Mouse (Mus musculus) CD4-positive, CD25-positive, alpha-beta regulatory T cell, adult 2 months (primary cell): ENCODE data around the gene Cntn1.
"Not testable (repeated sequence)": the region's sequence is repeated elsewhere in the genome, so short reads cannot be mapped to it uniquely, and the experiment has no call there.

Source experiments
- DNase-seq: peaks from one replicate; pipeline ENCODE4 v3.0.0-alpha.2; 2012; ENCODE audit warnings: low read depth, low spot score

Cntn1 gene

DNA sequence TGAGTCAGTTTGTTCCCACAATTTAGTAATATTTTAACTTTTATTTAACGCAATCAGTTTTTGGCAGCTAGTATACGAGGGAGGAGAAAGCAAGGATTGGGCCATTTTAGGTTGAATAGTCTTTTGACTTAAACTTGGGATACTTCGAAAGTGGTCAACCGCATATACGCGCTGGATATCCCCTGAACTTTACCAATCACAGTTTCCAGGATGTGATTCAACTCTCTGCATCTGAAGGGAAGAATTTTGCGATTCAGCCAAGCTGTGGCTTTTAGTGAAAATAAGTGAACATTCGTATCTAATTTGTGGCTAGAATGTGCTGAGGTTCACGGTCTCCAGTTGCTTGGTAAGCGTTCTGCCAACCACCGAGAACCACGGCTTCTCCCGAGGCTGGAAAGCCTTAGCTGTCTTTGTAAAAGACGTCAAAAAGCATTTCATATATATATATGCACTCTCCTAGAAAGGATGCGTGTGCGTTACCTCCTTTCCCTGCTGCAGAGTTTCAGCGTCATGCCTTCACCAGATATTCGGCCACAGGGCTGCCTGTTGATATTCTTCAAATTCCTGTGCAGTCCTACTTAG lies 217.9 kb downstream of the Cntn1 start:
- no peak for DNase-seq

- DNase-seq: no peak
Observed at GRCm38 (mm10) chr15:92271801-92272365, 220.9 kb downstream of the Cntn1 start.

DNA sequence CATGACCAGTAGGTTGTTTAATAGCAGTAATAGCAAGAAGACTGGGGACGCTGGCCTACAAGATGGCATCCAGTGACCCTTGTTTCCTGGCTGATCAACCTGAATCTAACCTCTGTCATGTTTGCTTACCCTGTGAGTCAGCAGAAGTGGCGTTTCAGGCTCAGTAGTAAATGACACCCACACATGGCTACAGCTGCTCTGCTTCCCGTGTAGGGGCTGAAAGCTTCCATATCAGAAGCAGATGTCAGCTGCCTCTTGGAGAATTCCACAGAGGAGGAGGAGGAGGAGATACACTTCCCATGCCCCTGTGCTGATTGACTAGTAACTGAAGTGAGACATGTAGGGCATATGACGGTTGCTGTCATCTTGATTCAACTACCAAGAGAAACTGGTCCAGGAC lies 225.9 kb downstream of the Cntn1 start:
- DNase-seq: no peak

DNA sequence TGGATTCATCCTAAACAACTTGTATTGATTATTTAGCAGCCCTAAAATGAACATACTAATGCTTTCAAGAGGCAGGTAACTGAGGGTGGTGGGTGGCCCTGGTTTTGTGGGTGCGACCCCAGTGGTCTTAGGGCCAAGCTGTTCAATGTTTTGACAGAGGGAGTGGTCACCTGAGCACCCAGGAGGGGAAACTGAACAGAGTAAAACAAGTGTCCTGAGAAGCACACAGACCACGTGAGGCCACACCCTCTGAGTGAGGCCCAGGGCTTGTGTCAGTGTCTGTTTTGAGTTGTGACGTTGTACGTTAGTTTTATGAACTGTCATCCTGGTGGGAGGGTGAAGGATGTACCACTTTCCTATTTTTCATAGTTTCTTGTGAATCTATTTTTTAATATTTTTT lies 227.0 kb downstream of the Cntn1 start:
- no peak for DNase-seq

GRCm38 (mm10) chr15:92280966-92281365 lies 230.0 kb downstream of the Cntn1 start:
- no peak for DNase-seq

DNA sequence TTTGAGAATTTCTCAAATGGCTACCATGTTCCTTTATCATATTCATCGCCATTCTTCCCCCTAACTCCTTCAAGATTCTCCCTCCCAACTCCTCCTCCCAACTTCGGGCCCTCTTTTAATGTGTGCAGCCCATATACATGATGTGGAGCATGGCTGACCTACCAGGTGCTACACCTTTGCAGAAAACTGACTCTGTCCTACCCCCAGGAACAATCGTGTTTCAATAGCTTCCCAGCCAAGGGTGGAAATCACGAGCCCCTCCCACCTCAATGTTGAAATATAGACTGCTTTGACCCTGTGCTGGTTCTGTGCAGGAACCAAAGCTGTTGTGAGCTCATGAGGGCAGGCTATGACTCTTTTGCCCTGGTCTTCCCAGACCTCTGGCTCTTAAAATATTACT lies 236.7 kb downstream of the Cntn1 start:
- DNase-seq: no peak

DNA sequence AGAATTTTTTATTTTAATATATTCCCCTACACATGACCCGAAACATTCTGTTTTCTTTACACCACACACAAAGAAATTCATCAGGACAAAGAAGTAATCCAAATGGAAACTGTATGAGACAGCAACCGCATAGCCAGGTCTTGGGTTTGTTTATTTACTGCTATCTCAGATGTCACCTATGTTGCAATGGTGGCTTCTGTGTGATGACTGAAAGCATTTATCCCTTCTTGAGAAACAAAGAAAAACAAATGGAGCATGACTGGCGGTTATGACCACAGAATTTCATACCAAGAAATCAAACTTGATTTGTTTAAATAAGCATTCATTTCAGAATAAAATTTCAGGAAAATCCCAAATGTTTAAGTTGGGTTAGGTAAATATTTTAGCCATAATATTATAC lies 245.5 kb downstream of the Cntn1 start:
- no peak for DNase-seq

DNA sequence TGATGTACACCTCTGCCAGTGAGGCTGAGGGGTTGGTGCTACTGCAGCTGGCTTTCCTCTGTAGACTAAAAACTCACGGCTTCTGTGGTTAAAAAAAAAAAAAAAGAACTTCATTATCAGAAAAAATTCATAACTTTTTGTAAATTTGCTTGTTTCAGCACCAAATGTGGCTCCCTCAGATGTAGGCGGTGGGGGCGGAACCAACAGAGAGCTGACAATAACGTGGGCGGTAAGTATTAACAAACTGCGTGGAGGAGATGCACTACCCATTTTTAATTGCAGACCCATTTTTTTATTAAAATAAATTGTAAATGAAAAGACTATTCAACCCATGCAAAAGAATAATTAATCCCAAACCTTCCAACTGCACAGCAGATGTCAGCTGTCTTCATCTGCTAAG lies 251.8 kb downstream of the Cntn1 start:
- DNase-seq: no peak

DNA sequence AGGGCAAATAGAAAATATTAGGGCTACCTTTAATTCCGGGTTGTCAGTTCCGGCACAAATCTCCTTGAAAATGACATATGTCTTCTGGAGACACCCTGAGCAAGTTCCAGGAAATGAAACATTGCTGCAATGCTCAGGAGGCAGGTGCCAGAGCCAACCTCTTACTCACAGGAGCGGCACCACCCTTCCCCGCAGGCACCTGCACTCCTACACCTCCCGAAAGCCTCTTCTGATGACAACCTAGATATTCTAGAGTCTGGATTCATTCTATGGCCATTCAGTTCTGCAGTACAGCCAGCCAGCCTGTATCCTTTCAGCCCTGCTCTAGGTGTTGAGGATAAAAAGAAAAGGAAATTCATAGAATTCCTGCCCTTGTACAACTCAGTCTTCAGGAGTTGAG lies 253.3 kb downstream of the Cntn1 start:
- DNase-seq: no peak

GRCm38 (mm10) chr15:92321959-92322358 lies 271.0 kb downstream of the Cntn1 start:
- no peak for DNase-seq

- no peak for DNase-seq
Observed at GRCm38 (mm10) chr15:92327111-92327510, 276.1 kb downstream of the Cntn1 start.

GRCm38 (mm10) chr15:92340253-92340652 lies 289.3 kb downstream of the Cntn1 start:
- no peak for DNase-seq

DNA sequence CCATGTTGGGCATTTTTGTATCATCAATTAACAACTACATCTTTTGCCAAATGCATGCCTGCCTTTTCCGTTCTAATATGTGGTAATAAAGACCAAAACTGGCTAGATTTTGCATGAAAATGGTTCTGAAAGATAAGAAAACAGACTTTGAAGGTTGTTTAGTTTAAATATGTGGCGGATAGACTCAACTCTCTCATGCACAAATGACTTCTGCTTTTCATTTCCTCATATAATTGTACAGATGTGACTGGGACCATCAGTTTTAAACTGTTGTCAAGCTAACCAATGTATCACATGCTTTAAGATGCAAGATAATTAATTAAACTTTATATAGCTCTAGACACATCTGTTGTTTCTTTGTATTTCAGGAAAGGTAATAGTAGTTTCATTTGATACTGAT lies 290.5 kb downstream of the Cntn1 start:
- no peak for DNase-seq

- peak; percentile 4 for DNase-seq
Observed at GRCm38 (mm10) chr15:92344136-92344869, 293.3 kb downstream of the Cntn1 start.

DNA sequence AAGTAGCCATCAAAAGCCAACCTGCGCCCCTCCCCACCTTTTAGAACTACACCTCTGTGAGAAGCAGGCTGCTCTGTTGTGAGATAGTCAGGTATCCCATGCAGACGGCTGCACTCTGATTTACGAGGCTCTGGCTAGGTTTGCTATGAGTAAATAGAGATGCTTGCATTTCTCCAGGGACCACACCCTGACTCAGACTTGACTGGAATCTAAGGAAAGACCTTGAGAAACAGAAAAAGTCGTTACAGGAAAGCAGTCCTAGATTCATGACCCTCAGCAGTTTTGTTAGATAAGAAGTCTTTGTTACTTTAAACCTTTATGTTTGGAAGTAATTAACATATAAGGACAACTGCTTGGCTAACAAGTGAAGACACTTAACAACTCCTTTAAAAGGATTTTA lies 296.5 kb downstream of the Cntn1 start:
- no peak for DNase-seq

DNA sequence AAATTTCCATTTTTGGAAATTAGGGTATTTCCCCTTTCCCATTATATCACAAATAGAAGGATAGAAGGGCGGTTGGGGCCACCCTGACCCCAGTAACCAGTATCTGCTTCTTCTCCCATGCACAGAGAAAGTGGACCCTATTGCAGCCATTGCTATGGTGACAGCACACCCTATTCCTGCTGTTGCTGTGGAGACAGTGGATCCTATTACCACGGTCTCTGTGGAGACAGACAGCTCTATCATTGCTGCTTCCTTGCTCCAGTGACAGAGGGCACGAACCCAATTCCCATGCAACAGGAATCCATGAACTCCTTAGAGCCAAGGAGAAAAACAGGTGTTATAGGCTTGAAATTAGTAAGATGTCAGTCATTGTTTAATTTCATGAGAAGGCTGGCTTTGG lies 296.9 kb downstream of the Cntn1 start:
- no peak for DNase-seq

GRCm38 (mm10) chr15:92348453-92348852 lies 297.5 kb downstream of the Cntn1 start:
- not testable (repeated sequence) for DNase-seq

- no peak for DNase-seq
Observed at GRCm38 (mm10) chr15:92364153-92364552, 313.2 kb downstream of the Cntn1 start.

DNA sequence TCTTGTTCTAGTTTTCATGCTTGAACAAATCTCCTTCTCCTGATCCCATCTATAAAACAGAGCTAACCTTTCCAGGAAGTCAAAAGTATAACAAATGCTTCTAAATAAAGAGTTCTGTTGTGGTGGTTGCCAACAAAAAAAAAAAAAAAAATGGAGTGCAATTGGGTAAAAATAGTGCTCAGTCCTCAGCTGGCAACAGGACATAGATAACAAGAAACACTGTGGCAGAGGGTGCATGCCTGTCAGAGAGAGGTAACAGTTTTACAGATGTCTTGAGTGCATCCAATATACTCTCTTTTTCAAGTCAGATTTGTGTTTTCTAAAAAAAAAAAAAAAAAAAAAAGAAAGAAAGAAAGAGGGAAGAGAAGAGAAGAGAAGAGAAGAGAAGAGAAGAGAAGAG lies 313.6 kb downstream of the Cntn1 start:
- DNase-seq: no peak
